Mouse (Mus musculus): Measurements from ENCODE around the gene Zfp277.

Zfp277 gene

GRCm38 (mm10) chr12:40438049-40438448, 7.7 kb downstream of the Zfp277 start:
- no peak for DNase-seq

- DNase-seq = no peak
These were observed 11.6 kb downstream of the Zfp277 start for GRCm38 (mm10) chr12:40434101-40434500.

DNA sequence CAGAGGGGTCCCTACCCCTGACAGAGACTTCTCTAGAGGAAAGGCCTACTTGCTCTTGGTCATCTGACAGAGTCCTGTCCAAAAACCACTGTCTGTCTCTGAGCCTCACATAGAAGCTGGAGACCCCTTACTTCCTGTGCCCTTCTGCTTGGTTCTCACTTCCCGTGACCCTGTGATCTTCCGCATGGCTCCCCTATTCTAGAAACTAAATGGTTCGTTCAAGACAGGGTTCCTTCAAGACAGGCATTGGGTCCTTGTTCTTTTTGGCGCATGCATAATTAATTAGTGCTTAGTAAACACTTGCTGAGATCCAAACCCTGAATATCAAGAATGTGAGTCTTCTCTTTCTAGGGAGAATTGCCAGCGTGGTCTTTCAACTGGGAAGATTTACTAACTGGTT, 14.6 kb downstream of the Zfp277 start:
- no peak for DNase-seq

- no peak for DNase-seq
These were observed 15.7 kb downstream of the Zfp277 start for GRCm38 (mm10) chr12:40429976-40430375.

DNA sequence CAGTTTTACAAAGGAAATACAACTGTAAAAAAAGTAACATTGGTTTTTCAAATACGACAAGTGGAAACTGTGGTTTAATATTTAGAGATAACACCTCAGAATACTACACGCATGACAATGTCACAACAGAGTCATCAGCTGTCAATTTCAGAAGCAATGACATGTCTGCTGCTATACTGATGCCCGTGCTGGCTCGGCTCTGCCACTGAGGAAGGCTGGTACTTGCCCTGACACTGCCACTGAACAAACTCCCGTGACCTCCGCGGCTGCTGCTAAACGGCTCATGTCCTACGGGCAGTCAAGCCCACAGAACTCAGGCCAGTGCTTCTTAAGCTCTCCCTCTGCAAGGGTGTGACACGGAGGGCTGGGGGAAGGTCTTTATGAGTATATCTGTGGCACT, 18.1 kb downstream of the Zfp277 start:
- no peak for DNase-seq

GRCm38 (mm10) chr12:40424991-40425390, 20.7 kb downstream of the Zfp277 start:
- DNase-seq = no peak

DNA sequence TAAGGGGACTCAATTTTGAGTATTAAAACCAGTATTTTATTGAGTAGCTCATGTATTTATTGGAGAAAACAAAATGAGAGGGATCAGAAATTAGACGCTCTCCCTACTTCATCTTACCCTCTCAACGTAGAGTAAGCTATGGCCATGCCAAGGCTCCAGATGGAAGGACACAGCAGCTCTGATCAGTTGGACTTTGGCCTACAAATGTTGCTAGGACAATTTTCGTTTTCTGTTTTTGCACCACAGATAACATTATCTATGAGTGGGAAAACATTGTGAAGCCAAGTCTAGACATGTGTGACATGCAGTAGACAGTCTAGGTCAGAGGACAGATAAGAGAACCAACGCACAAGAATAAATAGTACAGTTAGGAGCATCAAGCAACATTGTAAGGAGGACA, 28.4 kb downstream of the Zfp277 start:
- no peak for DNase-seq

DNA sequence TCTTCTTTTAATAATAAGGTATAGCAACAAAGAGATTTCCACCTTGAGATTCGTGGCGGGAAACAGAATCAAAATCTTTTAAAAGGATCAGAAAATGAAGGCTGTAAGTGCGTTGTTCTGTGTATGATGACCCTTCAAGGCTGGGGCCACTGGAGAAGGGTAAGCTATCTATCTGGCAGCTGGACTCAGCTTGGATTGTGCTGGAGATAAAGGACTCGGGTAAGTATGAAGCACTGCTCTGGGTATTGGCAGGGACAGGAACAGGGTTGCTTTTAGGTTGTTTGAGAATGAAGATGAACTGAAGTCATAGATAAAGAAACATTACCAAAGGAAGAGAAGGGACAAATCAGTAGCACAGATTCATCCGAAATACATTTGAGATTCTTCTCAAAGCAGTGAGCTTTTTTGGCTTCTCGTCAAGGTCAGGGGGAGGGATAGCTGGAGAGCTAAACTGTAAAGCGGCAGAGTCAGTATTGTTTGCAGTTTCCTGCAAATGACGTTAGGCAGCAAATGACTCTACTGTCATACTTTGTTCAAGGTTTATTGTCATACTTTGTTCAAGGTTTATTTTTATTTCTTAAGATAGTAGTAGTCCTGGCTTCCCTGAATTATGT, 30.3 kb downstream of the Zfp277 start:
- DNase-seq = no peak

- no peak for DNase-seq
These were observed 30.9 kb downstream of the Zfp277 start for GRCm38 (mm10) chr12:40414682-40415311.

DNA sequence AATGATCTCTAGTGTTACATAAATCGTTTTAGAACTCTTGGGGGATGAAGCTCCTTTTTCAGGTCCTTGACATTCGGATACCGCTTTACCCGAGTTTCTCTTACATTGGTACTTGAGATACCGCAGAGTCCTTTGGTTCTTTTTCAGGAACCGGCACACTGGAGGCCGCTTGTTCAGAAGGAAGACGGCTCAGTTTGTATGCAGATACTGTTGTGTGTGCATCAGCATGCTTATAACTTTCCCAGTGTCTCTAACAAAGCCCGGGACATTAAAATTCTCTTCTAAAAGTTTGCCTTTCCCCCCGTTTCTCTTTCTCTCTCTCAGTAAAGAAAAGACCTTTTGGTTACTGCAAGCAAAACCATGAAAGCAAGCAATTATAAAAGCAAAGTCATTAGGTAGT, 45.9 kb downstream of the Zfp277 start:
- DNase-seq = no peak

DNA sequence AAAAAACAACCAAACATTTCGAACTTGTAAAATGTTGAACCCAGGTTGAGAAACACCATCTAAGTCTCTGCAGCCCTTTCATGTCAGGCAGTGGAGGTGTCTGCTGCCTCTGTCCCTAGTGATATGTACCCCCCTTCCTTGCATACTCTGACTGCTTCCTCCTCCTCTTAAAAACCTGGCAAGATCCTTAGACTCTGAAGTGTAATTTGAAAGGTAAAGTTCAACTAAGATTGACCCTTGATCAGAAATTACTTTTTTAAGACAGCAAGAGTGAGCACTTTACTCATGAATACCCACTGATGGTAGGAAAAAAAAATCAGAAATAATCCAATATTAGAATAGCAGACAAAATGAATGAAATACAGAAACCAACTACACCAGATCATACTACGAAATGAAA, 46.3 kb downstream of the Zfp277 start:
- DNase-seq = no peak

DNA sequence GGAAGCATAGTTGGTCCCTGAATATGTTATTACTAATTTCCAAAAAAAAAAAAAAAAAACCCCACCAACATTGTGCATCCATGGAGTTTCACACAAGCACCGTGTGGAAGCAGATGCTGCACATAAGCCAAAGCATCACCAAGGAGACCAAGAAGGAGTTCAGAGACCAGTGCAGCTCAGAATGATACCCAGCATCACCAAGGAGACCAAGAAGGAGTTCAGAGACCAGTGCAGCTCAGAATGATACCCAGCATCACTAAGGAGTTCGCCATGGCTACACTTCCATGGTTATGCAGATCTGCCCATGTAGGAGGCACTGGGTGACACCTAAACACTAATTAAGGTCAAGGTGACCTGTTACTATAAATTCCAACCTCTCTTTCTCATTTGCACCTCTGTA, 46.8 kb downstream of the Zfp277 start:
- DNase-seq = no peak

DNA sequence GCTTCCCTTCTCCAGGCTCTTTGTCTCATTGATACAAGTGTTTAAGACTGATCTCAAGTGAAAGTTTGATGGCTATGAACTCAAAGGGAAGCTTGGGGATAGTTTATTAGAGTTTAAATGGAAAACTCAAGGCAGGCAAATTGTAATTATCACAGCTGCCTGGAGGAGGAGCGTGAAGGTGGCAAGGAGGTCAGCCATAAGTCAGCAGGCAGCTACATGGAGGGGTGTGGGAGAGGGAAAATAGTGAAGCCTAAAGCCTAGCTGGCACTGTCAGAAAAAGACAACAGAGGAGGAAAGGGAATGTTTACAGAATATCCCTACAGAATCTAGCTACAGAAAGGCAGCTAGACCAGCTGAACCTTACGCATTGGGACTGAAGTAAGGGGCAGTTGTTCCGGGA, 52.8 kb downstream of the Zfp277 start:
- no peak for DNase-seq

GRCm38 (mm10) chr12:40391262-40391661, 54.4 kb downstream of the Zfp277 start:
- DNase-seq = no peak

GRCm38 (mm10) chr12:40387786-40388185, 57.9 kb downstream of the Zfp277 start:
- DNase-seq = no peak

DNA sequence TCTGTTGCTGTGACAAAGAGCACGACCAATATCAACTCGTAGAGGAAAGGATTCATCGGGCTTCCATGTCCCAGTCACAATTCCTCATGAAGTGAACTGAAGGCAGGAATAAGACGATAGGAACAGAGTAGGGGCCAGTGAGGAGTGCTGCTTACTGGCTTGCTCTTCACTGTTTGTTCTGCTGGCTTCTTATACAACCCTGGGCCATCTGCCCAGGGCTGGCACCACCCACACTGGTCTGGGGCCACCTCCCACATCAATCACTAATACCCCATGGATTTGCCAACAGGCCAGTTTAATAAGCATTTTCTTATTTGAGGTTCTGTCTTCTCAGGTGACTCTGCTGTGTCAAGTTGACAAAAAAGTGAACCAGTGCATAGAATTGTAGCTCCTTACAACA, 60.4 kb downstream of the Zfp277 start:
- DNase-seq = no peak

DNA sequence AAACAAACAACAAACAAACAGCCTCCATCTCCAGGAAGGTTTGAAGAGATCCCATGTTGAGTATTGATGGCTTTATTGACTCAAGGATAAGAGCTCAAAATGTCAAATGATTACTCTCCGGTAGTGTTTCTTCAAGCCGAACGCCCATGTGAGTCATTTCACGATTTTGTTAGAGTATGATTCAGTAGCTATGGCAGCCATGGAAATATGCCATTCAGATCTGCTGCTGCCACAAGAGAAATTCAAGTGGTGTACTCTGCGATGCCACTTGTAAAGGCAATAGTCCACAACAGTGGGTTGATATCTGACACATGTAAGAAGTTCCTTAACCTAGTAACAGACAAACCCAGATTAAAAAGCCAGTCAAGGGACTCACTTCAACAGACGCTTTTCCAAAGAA, 62.0 kb downstream of the Zfp277 start:
- no peak for DNase-seq

- DNase-seq = no peak
These were observed 63.2 kb downstream of the Zfp277 start for GRCm38 (mm10) chr12:40382539-40382938.

GRCm38 (mm10) chr12:40381824-40382223, 63.9 kb downstream of the Zfp277 start:
- peak in 1 of 2 experiments; percentile 10 for DNase-seq

DNA sequence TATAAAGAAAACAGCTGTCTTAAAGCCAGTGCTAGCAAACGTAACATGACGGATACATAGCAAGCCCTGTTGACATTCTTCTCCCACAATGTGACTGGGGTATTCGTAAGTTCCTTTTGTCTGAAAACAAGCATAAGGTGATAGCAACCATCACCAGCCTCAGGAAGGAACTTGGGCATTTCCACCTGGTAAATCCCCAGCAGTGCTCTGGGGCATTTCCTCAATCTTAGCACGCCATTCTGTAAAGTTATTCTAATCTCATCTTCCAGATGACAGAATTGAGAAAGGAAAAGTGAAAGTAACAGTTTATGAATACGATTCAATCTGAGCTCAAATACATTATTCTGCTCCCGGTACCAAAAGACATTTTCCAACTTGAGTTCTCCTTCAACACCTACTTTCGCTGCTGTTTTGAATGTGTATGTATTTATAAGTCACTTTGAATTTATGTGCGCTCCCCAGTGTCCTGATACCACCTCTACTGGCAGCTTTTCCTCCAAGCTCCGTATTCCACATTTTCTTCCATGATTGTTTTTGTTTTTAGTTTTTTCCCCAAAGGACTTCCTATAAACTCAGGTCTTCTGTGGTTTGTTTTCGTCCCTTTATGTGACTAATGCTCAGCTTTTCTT, 64.4 kb downstream of the Zfp277 start:
- DNase-seq = peak in 1 of 2 experiments; percentile 4

- peak; percentile 9 to 14 for DNase-seq
These were observed 66.2 kb downstream of the Zfp277 start for GRCm38 (mm10) chr12:40379538-40379923.

- no peak for DNase-seq
These were observed 66.8 kb downstream of the Zfp277 start for GRCm38 (mm10) chr12:40378621-40379537.

DNA sequence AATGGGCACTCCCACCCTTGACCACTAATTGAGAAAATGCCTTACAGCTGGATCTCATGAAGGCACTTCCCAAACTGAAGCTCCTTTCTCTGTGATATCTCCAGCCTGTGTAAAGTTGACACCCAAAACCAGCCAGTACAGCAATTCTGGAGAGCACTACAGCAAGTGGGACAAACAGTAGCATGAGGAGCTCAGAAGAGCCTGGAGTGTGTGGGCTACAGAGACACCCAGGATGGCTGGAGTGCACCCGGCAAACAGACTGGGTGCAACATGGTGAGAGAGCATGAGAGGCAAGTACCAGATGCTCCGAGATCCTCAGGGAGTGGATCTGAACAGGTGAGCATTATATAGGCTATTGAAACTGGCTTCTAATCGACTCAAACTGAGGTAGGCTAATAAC, 93.8 kb downstream of the Zfp277 start:
- no peak for DNase-seq

Data from spleen, adult 18-20 months (tissue).